Mouse (Mus musculus): ENCODE results near the gene Mbd6. TPM values are rescaled to one million over a fixed set of nuclear protein-coding genes. Genes with fewer than 3 reads are reported as not detected.
A peak's percentile ranks its signal among the peaks of the same experiment; 100 is the strongest.
"Not testable (repeated sequence)": the region's sequence is repeated elsewhere in the genome, so short reads cannot be mapped to it uniquely, and the experiment has no call there.

The Mbd6 gene
- polyA plus RNA-seq, 1 experiment from 2014 or later: 11.9 TPM

DNA sequence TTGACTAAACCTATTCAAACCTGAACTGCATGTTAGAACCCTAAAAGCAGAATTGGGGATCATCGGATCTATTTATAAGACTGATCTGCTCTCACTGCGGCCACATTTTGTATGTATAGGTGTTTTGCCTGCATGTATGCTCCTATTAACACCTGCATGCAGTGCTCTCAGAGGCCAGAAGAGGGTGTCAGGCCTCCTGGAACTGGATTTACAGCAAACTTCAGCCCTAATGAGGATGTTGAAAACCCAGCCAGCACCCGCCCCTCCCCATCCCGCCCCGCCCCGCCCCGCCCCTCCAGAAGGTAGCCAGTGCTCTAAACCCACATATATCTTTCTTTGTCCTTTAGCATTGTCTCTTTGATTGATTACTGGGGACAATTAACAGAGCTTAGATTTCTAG, 35.7 kb upstream of the Mbd6 start:
- Histone ChIP-seq H3K36me3 (no peaks in the 10 kb centered on the region), H3K4me1 (peaks cover 15% of the 10 kb centered on the region), H3K9me3 (replicated peaks) (no peaks in the 10 kb centered on the region), H3K4me3 (no peak overlapping the region), H3K27me3 (ENCODE audit: low read depth, poor library complexity, severe bottlenecking) (peaks cover 78% of the 10 kb centered on the region), H3K27ac (replicated peaks) (no peak overlapping the region)
- DNase-seq (ENCODE audit: low spot score): peak; percentile 52
- 12% methylated on average over 7 of the region's 7 CpGs for WGBS

GRCm38 (mm10) chr10:127323131-127323855, 34.5 kb upstream of the Mbd6 start:
- no peaks in the 10 kb centered on the region for H3K9me3 ChIP-seq (replicated peaks)
- H3K36me3 ChIP-seq: no peaks in the 10 kb centered on the region
- no peak overlapping the region for H3K4me3 ChIP-seq
- DNase-seq (ENCODE audit: low spot score): no peak
- WGBS: 78% methylated on average over 17 of the region's 17 CpGs
- peaks cover 15% of the 10 kb centered on the region for H3K4me1 ChIP-seq
- H3K27me3 ChIP-seq (ENCODE audit: low read depth, poor library complexity, severe bottlenecking): peaks cover 66% of the 10 kb centered on the region
- no peak overlapping the region for H3K27ac ChIP-seq (replicated peaks)

GRCm38 (mm10) chr10:127322669-127323068, 33.9 kb upstream of the Mbd6 start:
- peaks cover 60% of the 10 kb centered on the region for H3K27me3 ChIP-seq (ENCODE audit: low read depth, poor library complexity, severe bottlenecking)

DNA sequence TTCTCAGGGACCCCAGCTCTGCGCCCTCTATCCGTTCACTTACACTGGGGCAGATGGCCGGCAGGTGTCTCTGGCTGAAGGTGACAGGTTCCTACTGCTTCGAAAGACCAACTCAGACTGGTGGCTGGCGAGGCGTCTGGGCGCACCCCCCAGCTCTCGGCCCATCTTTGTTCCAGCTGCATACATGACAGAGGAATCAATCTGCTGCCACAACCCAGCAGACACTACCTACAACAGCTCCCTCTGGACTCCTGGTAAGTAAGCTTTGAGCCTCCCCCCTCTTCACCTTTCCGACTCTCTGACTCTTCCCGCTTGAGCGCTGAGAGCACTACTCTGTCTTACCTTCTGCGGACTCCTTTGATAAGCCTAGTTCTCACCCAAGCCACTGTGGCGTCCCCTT, 33.4 kb upstream of the Mbd6 start:
- H3K4me1 ChIP-seq: peaks cover 15% of the 10 kb centered on the region
- no peak overlapping the region for H3K27ac ChIP-seq (replicated peaks)
- H3K27me3 ChIP-seq (ENCODE audit: low read depth, poor library complexity, severe bottlenecking): peaks cover 55% of the 10 kb centered on the region
- no peaks in the 10 kb centered on the region for H3K36me3 ChIP-seq
- no peak for DNase-seq (ENCODE audit: low spot score)
- no peak overlapping the region for H3K4me3 ChIP-seq
- 73% methylated on average over 13 of the region's 13 CpGs for WGBS
- H3K9me3 ChIP-seq (replicated peaks): no peaks in the 10 kb centered on the region

More at GRCm38 (mm10) chr10:127322669-127323068, 33.9 kb upstream of the Mbd6 start:
- 82% methylated on average over 4 of the region's 4 CpGs for WGBS
- no peaks in the 10 kb centered on the region for H3K9me3 ChIP-seq (replicated peaks)
- no peak for DNase-seq (ENCODE audit: low spot score)
- peaks cover 15% of the 10 kb centered on the region for H3K4me1 ChIP-seq
- no peak overlapping the region for H3K4me3 ChIP-seq
- no peaks in the 10 kb centered on the region for H3K36me3 ChIP-seq
- H3K27ac ChIP-seq (replicated peaks): no peak overlapping the region

DNA sequence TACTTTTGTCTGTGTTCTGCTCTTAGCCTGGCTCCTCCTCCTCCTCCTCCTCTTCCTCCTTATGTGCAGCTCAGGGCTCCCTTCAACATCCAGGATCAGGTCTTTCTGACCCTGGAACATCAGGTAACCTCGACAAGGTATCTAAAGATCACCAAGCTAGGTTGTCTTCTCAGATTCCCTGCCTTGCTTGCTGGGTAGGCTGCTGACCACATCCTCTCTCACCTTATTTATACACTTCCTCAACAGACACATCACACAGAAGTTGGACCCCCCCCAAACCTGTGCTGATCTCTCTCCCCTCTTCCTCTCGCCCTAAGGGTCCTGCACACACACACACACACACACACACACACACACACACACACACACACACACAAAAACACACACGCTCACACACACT, 32.8 kb upstream of the Mbd6 start, which contains the start of gene Arhgap9:
Gene Arhgap9 (plus strand): TSS at position 344 of the 400 bp plus-strand sequence.
- DNase-seq (ENCODE audit: low spot score): no peak
- H3K27ac ChIP-seq (replicated peaks): no peak within 1 kb of the TSS
- H3K36me3 ChIP-seq: no peaks in the 10 kb centered on the region
- H3K9me3 ChIP-seq (replicated peaks): no peaks in the 10 kb centered on the region
- no peak within 1 kb of the TSS for H3K4me3 ChIP-seq
- 81% methylated on average over 3 of the region's 3 CpGs for WGBS
- H3K27me3 ChIP-seq (ENCODE audit: low read depth, poor library complexity, severe bottlenecking): peaks cover 50% of the 10 kb centered on the region
- peaks cover 11% of the 10 kb centered on the region for H3K4me1 ChIP-seq

GRCm38 (mm10) chr10:127319969-127320368, 31.2 kb upstream of the Mbd6 start:
- 81% methylated on average over 7 of the region's 7 CpGs for WGBS

DNA sequence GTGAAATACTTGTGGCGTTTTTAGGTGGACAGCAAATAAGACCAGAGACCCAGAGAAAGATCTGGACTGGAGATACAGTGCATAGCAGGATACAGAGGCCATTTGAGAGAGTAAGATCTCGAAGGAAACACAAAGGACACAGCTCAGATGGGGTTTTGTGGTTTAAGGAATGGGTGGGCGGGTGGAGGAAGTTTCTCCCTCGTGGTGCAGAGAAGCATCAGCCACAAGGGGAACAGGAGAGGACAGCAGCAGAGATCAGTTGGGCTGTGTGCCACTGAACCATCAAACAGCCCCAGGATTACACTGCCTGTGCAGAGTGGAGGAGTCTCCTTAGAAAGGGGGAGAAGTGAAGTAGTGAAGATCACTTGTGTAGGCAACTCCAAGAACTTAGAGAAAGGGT, 29.2 kb upstream of the Mbd6 start:
- H3K36me3 ChIP-seq: no peaks in the 10 kb centered on the region
- H3K4me1 ChIP-seq: no peaks in the 10 kb centered on the region
- peaks cover 14% of the 10 kb centered on the region for H3K27me3 ChIP-seq (ENCODE audit: low read depth, poor library complexity, severe bottlenecking)
- 53% methylated on average over 4 of the region's 4 CpGs for WGBS
- H3K27ac ChIP-seq (replicated peaks): no peak overlapping the region
- DNase-seq (ENCODE audit: low spot score): no peak
- no peaks in the 10 kb centered on the region for H3K9me3 ChIP-seq (replicated peaks)
- no peak overlapping the region for H3K4me3 ChIP-seq

More at GRCm38 (mm10) chr10:127319969-127320368, 31.2 kb upstream of the Mbd6 start:
- no peak for DNase-seq (ENCODE audit: low spot score)
- H3K27ac ChIP-seq (replicated peaks): no peak overlapping the region
- peaks cover 33% of the 10 kb centered on the region for H3K27me3 ChIP-seq (ENCODE audit: low read depth, poor library complexity, severe bottlenecking)
- H3K4me1 ChIP-seq: no peaks in the 10 kb centered on the region
- no peak overlapping the region for H3K4me3 ChIP-seq
- H3K9me3 ChIP-seq (replicated peaks): no peaks in the 10 kb centered on the region
- no peaks in the 10 kb centered on the region for H3K36me3 ChIP-seq

- DNase-seq (ENCODE audit: low spot score): no peak
- Histone ChIP-seq H3K4me1 (0 out of 2 replicates have a peak, but pooled peaks cover 2% of the 10 kb centered on the region), H3K9me3 (replicated peaks) (no peaks in the 10 kb centered on the region), H3K27me3 (ENCODE audit: low read depth, poor library complexity, severe bottlenecking) (peaks cover 7% of the 10 kb centered on the region), H3K36me3 (no peaks in the 10 kb centered on the region), H3K4me3 (no peak overlapping the region), H3K27ac (replicated peaks) (no peak overlapping the region)
- WGBS: 80% methylated on average over 2 of the region's 2 CpGs
These were observed 28.5 kb upstream of the Mbd6 start for GRCm38 (mm10) chr10:127317277-127317676.

GRCm38 (mm10) chr10:127314950-127315349, 26.1 kb upstream of the Mbd6 start:
- DNase-seq (ENCODE audit: low spot score); H3K27me3 ChIP-seq (ENCODE audit: low read depth, poor library complexity, severe bottlenecking); H3K27ac ChIP-seq (replicated peaks); H3K9me3 ChIP-seq (replicated peaks); H3K4me3 ChIP-seq; H3K36me3 ChIP-seq: not testable (repeated sequence)
- H3K4me1 ChIP-seq: peaks cover 16% of the 10 kb centered on the region
- WGBS: 82% methylated on average over 1 of the region's 1 CpGs

DNA sequence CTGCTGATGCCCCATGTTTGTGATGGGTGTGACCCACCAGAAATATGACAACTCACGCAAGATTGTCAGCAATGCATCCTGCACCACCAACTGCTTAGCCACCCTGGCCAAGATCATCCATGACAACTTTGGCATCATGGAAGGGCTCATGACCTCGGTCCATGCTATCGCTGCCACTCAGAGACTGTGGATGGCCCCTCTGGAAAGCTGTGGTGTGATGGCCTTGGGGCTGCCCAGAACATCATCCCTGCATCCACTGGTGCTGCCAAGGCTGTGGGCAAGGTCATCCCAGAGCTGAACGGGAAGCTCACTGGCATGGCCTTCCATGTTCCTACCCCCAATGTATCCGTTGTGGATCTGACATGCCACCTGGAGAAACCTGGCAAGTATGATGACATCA, 24.7 kb upstream of the Mbd6 start:
- peaks cover 17% of the 10 kb centered on the region for H3K4me1 ChIP-seq
- H3K9me3 ChIP-seq (replicated peaks); H3K27ac ChIP-seq (replicated peaks); H3K4me3 ChIP-seq; DNase-seq (ENCODE audit: low spot score); H3K27me3 ChIP-seq (ENCODE audit: low read depth, poor library complexity, severe bottlenecking): not testable (repeated sequence)
- 86% methylated on average over 5 of the region's 5 CpGs for WGBS
- H3K36me3 ChIP-seq: peaks cover 15% of the 10 kb centered on the region

- no peak for DNase-seq (ENCODE audit: low spot score)
- Histone ChIP-seq H3K4me1 (peaks cover 17% of the 10 kb centered on the region), H3K27ac (replicated peaks) (no peak overlapping the region), H3K36me3 (peaks cover 22% of the 10 kb centered on the region), H3K27me3 (ENCODE audit: low read depth, poor library complexity, severe bottlenecking) (no peaks in the 10 kb centered on the region), H3K9me3 (replicated peaks) (no peaks in the 10 kb centered on the region), H3K4me3 (no peak overlapping the region)
- 79% methylated on average over 4 of the region's 4 CpGs for WGBS
These were observed 24.0 kb upstream of the Mbd6 start for GRCm38 (mm10) chr10:127312858-127313257.

GRCm38 (mm10) chr10:127312356-127312676, 23.5 kb upstream of the Mbd6 start:
- H3K27me3 ChIP-seq (ENCODE audit: low read depth, poor library complexity, severe bottlenecking): no peaks in the 10 kb centered on the region
- peak overlapping the region; percentile 94 for H3K27ac ChIP-seq (replicated peaks)
- peaks cover 27% of the 10 kb centered on the region for H3K36me3 ChIP-seq
- peaks cover 17% of the 10 kb centered on the region for H3K4me1 ChIP-seq
- peak overlapping the region; percentile 91 for H3K4me3 ChIP-seq
- WGBS: 2% methylated on average over 4 of the region's 4 CpGs
- no peaks in the 10 kb centered on the region for H3K9me3 ChIP-seq (replicated peaks)
- peak; percentile 89 for DNase-seq (ENCODE audit: low spot score)

GRCm38 (mm10) chr10:127311476-127312355, 22.9 kb upstream of the Mbd6 start, which contains the start of gene Mars:
Gene Mars (minus strand): TSS chr10:127311786.
- no peaks in the 10 kb centered on the region for H3K27me3 ChIP-seq (ENCODE audit: low read depth, poor library complexity, severe bottlenecking)
- H3K27ac ChIP-seq (replicated peaks): peak within 1 kb of the TSS; percentile 94
- H3K4me1 ChIP-seq: peaks cover 17% of the 10 kb centered on the region
- under 1% methylated on average over 65 of the region's 65 CpGs for whole genome bisulfite sequencing
- peak within 1 kb of the TSS; percentile 91 for H3K4me3 ChIP-seq
- peaks cover 33% of the 10 kb centered on the region for H3K36me3 ChIP-seq
- peak; percentile 95 for DNase-seq (ENCODE audit: low spot score)
- no peaks in the 10 kb centered on the region for H3K9me3 ChIP-seq (replicated peaks)
